ENCODE assay signal across 14 mouse cellular contexts in the genomic region with DNA sequence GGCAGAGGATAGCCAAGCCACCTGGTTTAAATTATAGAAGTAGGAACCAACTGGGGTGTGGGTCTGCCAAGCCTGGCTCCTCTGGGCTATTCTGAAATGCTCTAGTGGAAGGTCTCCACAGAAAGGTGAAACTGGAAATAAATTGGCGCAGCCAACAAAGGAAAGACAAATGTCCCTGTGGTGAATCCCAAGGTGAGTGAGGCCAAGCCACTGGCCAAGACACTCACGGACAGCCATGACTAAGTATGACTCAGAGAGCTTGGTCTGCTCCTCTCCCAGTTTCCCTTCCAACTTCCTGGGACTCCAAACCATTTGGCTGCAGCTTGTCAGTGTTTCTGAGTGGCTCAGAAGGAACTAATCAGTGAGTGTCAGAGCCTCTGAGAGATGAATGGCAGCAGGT.
DNase-seq lines count a peak whose midpoint lies in the region; ATAC-seq and TF ChIP-seq lines count a peak whose summit lies in the region.
"Had no signal": no experiment of that assay in that cellular context is flagged by ENCODE, and none has a peak within 500 bp of the region (broad histone marks: within the 10 kb centered on the region; RNA-seq: fewer than 3 reads in every experiment).

No protein-coding gene starts in this region.

- 87% methylated on average over 2 of the region's 2 CpGs for WGBS in midbrain, embryonic 15.5 days
- 70% methylated on average over 2 of the region's 2 CpGs for WGBS in liver, embryonic 11.5 days

- no peak overlapping the region for H3K27ac ChIP-seq in gastrocnemius, adult 2 months
- no peak overlapping the region for H3K27ac ChIP-seq in midbrain, embryonic 15.5 days
- no peak overlapping the region for H3K27ac ChIP-seq in liver, embryonic 11.5 days (ENCODE audit: low read depth, low read length)
- H3K27ac ChIP-seq: liver, embryonic 13.5 days had no signal

- no peak for ATAC-seq in midbrain, embryonic 15.5 days (replicated peaks)
- ATAC-seq in liver, embryonic 11.5 days (replicated peaks; ENCODE audit: low FRiP score) = no peak

- no peaks in the 10 kb centered on the region for H3K36me3 ChIP-seq in C2C12 (ENCODE audit: control insufficient read depth, insufficient read depth)
- no peaks in the 10 kb centered on the region for H3K36me3 ChIP-seq in midbrain, embryonic 15.5 days (replicated peaks)
- H3K36me3 ChIP-seq in liver, embryonic 11.5 days (ENCODE audit: control insufficient read depth, insufficient read depth, low read length) = no peaks in the 10 kb centered on the region
- H3K36me3 ChIP-seq: liver, embryonic 13.5 days had no signal

- H3K27me3 ChIP-seq in C2C12 (ENCODE audit: control insufficient read depth, insufficient read depth, insufficient read length) = no peaks in the 10 kb centered on the region
- H3K27me3 ChIP-seq in midbrain, embryonic 15.5 days (replicated peaks) = no peaks in the 10 kb centered on the region
- H3K27me3 ChIP-seq in liver, embryonic 11.5 days (replicated peaks; ENCODE audit: control insufficient read depth, insufficient read depth, low read length) = no peaks in the 10 kb centered on the region
- H3K27me3 ChIP-seq: liver, embryonic 13.5 days had no signal

- no peaks in the 10 kb centered on the region for H3K79me2 ChIP-seq in C2C12 (ENCODE audit: control insufficient read depth, insufficient read depth)

- H3ac ChIP-seq in C2C12 (ENCODE audit: control insufficient read depth, insufficient read length, low read depth) = no peak overlapping the region

- no peak overlapping the region for H3K4me3 ChIP-seq in gastrocnemius, adult 2 months
- no peak overlapping the region for H3K4me3 ChIP-seq in C2C12 (ENCODE audit: insufficient read depth, poor library complexity, severe bottlenecking)
- H3K4me3 ChIP-seq in midbrain, embryonic 15.5 days = no peak overlapping the region
- no peak overlapping the region for H3K4me3 ChIP-seq in liver, embryonic 11.5 days (ENCODE audit: low read depth, low read length)
- H3K4me3 ChIP-seq: liver, embryonic 13.5 days had no signal

- peaks cover 3% of the 10 kb centered on the region; the same call in 1 of the 2 replicates for H3K4me1 ChIP-seq in midbrain, embryonic 15.5 days
- H3K4me1 ChIP-seq in liver, embryonic 11.5 days (replicated peaks; ENCODE audit: control insufficient read depth, insufficient read depth, low read length) = no peaks in the 10 kb centered on the region
- H3K4me1 ChIP-seq: liver, embryonic 13.5 days had no signal

- DNase-seq in adrenal gland, adult (ENCODE audit: inconsistent age in 2 of 2, low spot score in 1 of 2) = peak; percentile 84 to 92
- DNase-seq in adrenal gland, postnatal 4 days (ENCODE audit: low spot score in 2 of 2) = no peak
- DNase-seq in gastrocnemius, adult 2 months = peak; percentile 20
- DNase-seq in gastrocnemius, postnatal 10 days = no peak
- peak; percentile 70 for DNase-seq in brain, adult 2 months (ENCODE audit: low read depth, low spot score)
- no peak for DNase-seq in liver, embryonic 11.5 days (ENCODE audit: low spot score)
- DNase-seq: layer of hippocampus, adult 9-11 months; left cerebral cortex, postnatal 4 days; liver, embryonic 13.5 days; lung, postnatal 10 days; spleen, adult 18-20 months; thymus, postnatal 4 days had no signal

- H3K9me3 ChIP-seq in midbrain, embryonic 15.5 days = no peaks in the 10 kb centered on the region
- H3K9me3 ChIP-seq in liver, embryonic 11.5 days (ENCODE audit: control insufficient read depth, low read length) = no peaks in the 10 kb centered on the region
- H3K9me3 ChIP-seq: liver, embryonic 13.5 days had no signal

- intact Hi-C loops in gastrocnemius, adult 2 months (cut with DNase I) = no loop called here

- H3K79me3 ChIP-seq in C2C12 (ENCODE audit: low read depth) = no peaks in the 10 kb centered on the region

- no peak for TF ChIP-seq CTCF in gastrocnemius, adult 2 months (IDR thresholded peaks at IDR 0.05)
- no peak for TF ChIP-seq CTCF in C2C12 (IDR thresholded peaks at IDR 0.05; ENCODE audit: control insufficient read depth, insufficient read depth, insufficient read length)

- no peak overlapping the region for H3K4me2 ChIP-seq in midbrain, embryonic 15.5 days
- no peak overlapping the region for H3K4me2 ChIP-seq in liver, embryonic 11.5 days
- H3K4me2 ChIP-seq: liver, embryonic 13.5 days had no signal

- H3K9ac ChIP-seq in midbrain, embryonic 15.5 days = no peak overlapping the region
- no peak overlapping the region for H3K9ac ChIP-seq in liver, embryonic 11.5 days (ENCODE audit: low read depth, low read length)
- H3K9ac ChIP-seq: liver, embryonic 13.5 days had no signal

TF ChIP-seq in C2C12, 6 proteins besides CTCF, POLR2A, EP300 and RAD21:
- peak; percentile 91 for TF ChIP-seq FOSL1 (IDR thresholded peaks at IDR 0.05; ENCODE audit: insufficient read depth, low read length, poor library complexity, severe bottlenecking)
- TF ChIP-seq USF1 (IDR thresholded peaks at IDR 0.05; ENCODE audit: low read depth) = no peak
- no peak for TF ChIP-seq CEBPB (IDR thresholded peaks at IDR 0.05; ENCODE audit: low read depth)
- peak; percentile 39 for TF ChIP-seq MAX (IDR thresholded peaks at IDR 0.05)
- TF ChIP-seq MYOD1 (IDR thresholded peaks at IDR 0.05; ENCODE audit: control insufficient read depth, insufficient read length, low read depth) = peak; percentile 50
- TF ChIP-seq MYOG (IDR thresholded peaks at IDR 0.05; ENCODE audit: control insufficient read depth, extremely low read depth, insufficient read length) = no peak

Comparison
In these comparisons a context has a peak if more than half of its experiments do, and no peak if none do; other contexts are left out.
1. DNase-seq: peak in adrenal gland, adult (2 of 2), gastrocnemius, adult 2 months (single experiment) and brain, adult 2 months (single experiment); none in adrenal gland, postnatal 4 days (0 of 2), gastrocnemius, postnatal 10 days (single experiment) and liver, embryonic 11.5 days (single experiment).